Mouse (Mus musculus): ENCODE measurements around the gene Ralgapb.
"Not testable (repeated sequence)": the region's sequence is repeated elsewhere in the genome, so short reads cannot be mapped to it uniquely, and the experiment has no call there.

Gene Ralgapb

GRCm38 (mm10) chr2:158409595-158410021 is at the start of gene Ralgapb:
TSS of gene Ralgapb (plus strand) at chr2:158409848.
- DNase-seq: peak; percentile 99

- peak; percentile 75 for DNase-seq
Measured at GRCm38 (mm10) chr2:158360873-158361677, 48.6 kb upstream of the Ralgapb start.

GRCm38 (mm10) chr2:158361678-158362320 is 47.8 kb upstream of the Ralgapb start:
- no peak for DNase-seq

- no peak for DNase-seq
Measured at GRCm38 (mm10) chr2:158364175-158364574, 45.5 kb upstream of the Ralgapb start.

- no peak for DNase-seq
Measured at GRCm38 (mm10) chr2:158365099-158365850, 44.4 kb upstream of the Ralgapb start.

- no peak for DNase-seq
Measured at GRCm38 (mm10) chr2:158367654-158368053, 42.0 kb upstream of the Ralgapb start.

GRCm38 (mm10) chr2:158368313-158368712 is 41.3 kb upstream of the Ralgapb start:
- DNase-seq: no peak

GRCm38 (mm10) chr2:158369474-158370172 is 40.0 kb upstream of the Ralgapb start:
- DNase-seq: no peak

- no peak for DNase-seq
Measured at GRCm38 (mm10) chr2:158370173-158370550, 39.5 kb upstream of the Ralgapb start.

- no peak for DNase-seq
Measured at GRCm38 (mm10) chr2:158373061-158373460, 36.6 kb upstream of the Ralgapb start.

- no peak for DNase-seq
Measured at GRCm38 (mm10) chr2:158373516-158373915, 36.1 kb upstream of the Ralgapb start.

GRCm38 (mm10) chr2:158375443-158376122 is 34.1 kb upstream of the Ralgapb start, which contains the start of gene Snhg11:
TSS of gene Snhg11 (plus strand) at chr2:158375638.
- DNase-seq: peak; percentile 89

GRCm38 (mm10) chr2:158376123-158376687 is 33.4 kb upstream of the Ralgapb start:
- DNase-seq: peak; percentile 40

- peak; percentile 41 for DNase-seq
Measured at GRCm38 (mm10) chr2:158376798-158377197, 32.9 kb upstream of the Ralgapb start.

- no peak for DNase-seq
Measured at GRCm38 (mm10) chr2:158377811-158378210, 31.8 kb upstream of the Ralgapb start.

GRCm38 (mm10) chr2:158379354-158380078 is 30.1 kb upstream of the Ralgapb start:
- peak; percentile 49 for DNase-seq

- no peak for DNase-seq
Measured at GRCm38 (mm10) chr2:158386072-158386471, 23.6 kb upstream of the Ralgapb start.

GRCm38 (mm10) chr2:158389421-158389820 is 20.2 kb upstream of the Ralgapb start:
- no peak for DNase-seq

GRCm38 (mm10) chr2:158396369-158396768 is 13.3 kb upstream of the Ralgapb start:
- DNase-seq: no peak

- DNase-seq: not testable (repeated sequence)
Measured at GRCm38 (mm10) chr2:158397140-158397539, 12.5 kb upstream of the Ralgapb start.

- no peak for DNase-seq
Measured at GRCm38 (mm10) chr2:158402915-158403314, 6.7 kb upstream of the Ralgapb start.

All from cerebellum, adult 8-10 months (tissue).